Comparison of ENCODE assay signal across 31 mouse cellular contexts in genomic region chr2:125476231-125476630, GRCm38 (mm10). TPM values are rescaled to one million over a fixed set of nuclear protein-coding genes. Genes with fewer than 3 reads are reported as not detected.
A peak's percentile ranks its signal among the peaks of the same experiment; 100 is the strongest.
DNase-seq lines count a peak whose midpoint lies in the region; ATAC-seq lines count a peak whose summit lies in the region.
"Had no signal": no experiment of that assay in that cellular context is flagged by ENCODE, and none has a peak within 500 bp of the region (broad histone marks: within the 10 kb centered on the region; RNA-seq: fewer than 3 reads in every experiment).

No protein-coding gene starts in this region.

- no peak overlapping the region for H3K4me2 ChIP-seq in heart, embryonic 13.5 days
- H3K4me2 ChIP-seq in lung, embryonic 16.5 days (ENCODE audit: low read depth, low read length) = no peak overlapping the region
- no peak overlapping the region for H3K4me2 ChIP-seq in midbrain, embryonic 15.5 days
- H3K4me2 ChIP-seq: heart, embryonic 15.5 days; kidney, embryonic 15.5 days; limb, embryonic 13.5 days; liver, embryonic 11.5 days; midbrain, embryonic 13.5 days; neural tube, embryonic 15.5 days had no signal

- H3K9me3 ChIP-seq in heart, embryonic 13.5 days = no peaks in the 10 kb centered on the region
- no peaks in the 10 kb centered on the region for H3K9me3 ChIP-seq in lung, embryonic 16.5 days (ENCODE audit: control insufficient read depth, low read length)
- H3K9me3 ChIP-seq in midbrain, embryonic 15.5 days = no peaks in the 10 kb centered on the region
- H3K9me3 ChIP-seq: G1E; heart, embryonic 15.5 days; kidney, embryonic 15.5 days; limb, embryonic 13.5 days; midbrain, embryonic 13.5 days; neural tube, embryonic 15.5 days had no signal

- DNase-seq in cerebellum, postnatal 25 days = peak; percentile 19 to 27
- no peak for DNase-seq in cerebellum, adult 9-11 months
- no peak for DNase-seq in heart, postnatal 10 days
- no peak for DNase-seq in lung, postnatal 25 days (ENCODE audit: low spot score)
- DNase-seq: adrenal gland, postnatal 10 days; cerebellum, adult 8-10 months; kidney, adult 18-20 months; kidney, postnatal 4 days; retina, postnatal 1 day; right cerebral cortex, postnatal 25 days; thymus, adult 18-20 months; thymus, postnatal 25 days had no signal

- H3K36me3 ChIP-seq in heart, embryonic 13.5 days = peaks cover 29% of the 10 kb centered on the region
- H3K36me3 ChIP-seq in lung, embryonic 16.5 days (ENCODE audit: control insufficient read depth, insufficient read depth, low read length) = no peaks in the 10 kb centered on the region
- H3K36me3 ChIP-seq in midbrain, embryonic 15.5 days (replicated peaks) = no peaks in the 10 kb centered on the region
- H3K36me3 ChIP-seq: G1E; heart, embryonic 15.5 days; midbrain, embryonic 13.5 days; neural tube, embryonic 15.5 days had no signal

- H3K27ac ChIP-seq in heart, embryonic 13.5 days (replicated peaks) = peak overlapping the region; percentile 30; the same call in 1 of the 2 replicates
- H3K27ac ChIP-seq in lung, embryonic 16.5 days (ENCODE audit: low read length) = peak overlapping the region; percentile 34; the same call in 1 of the 2 replicates
- no peak overlapping the region for H3K27ac ChIP-seq in midbrain, embryonic 15.5 days
- H3K27ac ChIP-seq: heart, embryonic 15.5 days; kidney, embryonic 15.5 days; limb, embryonic 13.5 days; macrophage; midbrain, embryonic 13.5 days; neural tube, embryonic 15.5 days; stomach, postnatal 0 days had no signal

- H3K4me3 ChIP-seq in heart, embryonic 13.5 days = no peak overlapping the region
- no peak overlapping the region for H3K4me3 ChIP-seq in lung, embryonic 16.5 days (ENCODE audit: low read length)
- no peak overlapping the region for H3K4me3 ChIP-seq in midbrain, embryonic 15.5 days
- H3K4me3 ChIP-seq: erythroblast, embryonic 14.5 days; heart, embryonic 15.5 days; kidney, embryonic 15.5 days; limb, embryonic 13.5 days; midbrain, embryonic 13.5 days; neural tube, embryonic 15.5 days had no signal

- no peaks in the 10 kb centered on the region for H3K27me3 ChIP-seq in heart, embryonic 13.5 days (replicated peaks)
- H3K27me3 ChIP-seq in lung, embryonic 16.5 days (ENCODE audit: control insufficient read depth, insufficient read depth, low read depth, low read length) = no peaks in the 10 kb centered on the region
- H3K27me3 ChIP-seq in midbrain, embryonic 15.5 days (replicated peaks) = no peaks in the 10 kb centered on the region
- H3K27me3 ChIP-seq: heart, embryonic 15.5 days; kidney, embryonic 15.5 days; limb, embryonic 13.5 days; midbrain, embryonic 13.5 days; neural tube, embryonic 15.5 days had no signal

- H3K4me1 ChIP-seq in heart, embryonic 13.5 days = peaks cover 86% of the 10 kb centered on the region
- H3K4me1 ChIP-seq in lung, embryonic 16.5 days (replicated peaks; ENCODE audit: control insufficient read depth, insufficient read depth, low read length) = peaks cover 13% of the 10 kb centered on the region
- H3K4me1 ChIP-seq in midbrain, embryonic 15.5 days = no peaks in the 10 kb centered on the region
- H3K4me1 ChIP-seq: midbrain, embryonic 13.5 days had no signal

- intact Hi-C loops in heart, postnatal 10 days (cut with DNase I) = no loop called here

- no peak for ATAC-seq in heart, embryonic 13.5 days (ENCODE audit: extremely low read depth, insufficient number of reproducible peaks, low FRiP score, low TSS enrichment)
- ATAC-seq in lung, embryonic 16.5 days (ENCODE audit: low read depth) = no peak
- ATAC-seq in midbrain, embryonic 15.5 days (replicated peaks) = no peak
- ATAC-seq: forebrain, embryonic 16.5 days; hindbrain, embryonic 16.5 days; midbrain, embryonic 13.5 days had no signal

- H3K9ac ChIP-seq in heart, embryonic 13.5 days = no peak overlapping the region
- no peak overlapping the region for H3K9ac ChIP-seq in lung, embryonic 16.5 days (ENCODE audit: low read length)
- H3K9ac ChIP-seq in midbrain, embryonic 15.5 days = no peak overlapping the region
- H3K9ac ChIP-seq: heart, embryonic 15.5 days; kidney, embryonic 15.5 days; limb, embryonic 13.5 days; midbrain, embryonic 13.5 days; neural tube, embryonic 15.5 days had no signal

- whole genome bisulfite sequencing in heart, embryonic 13.5 days = 56% methylated on average over 3 of the region's 3 CpGs
- 59% methylated on average over 3 of the region's 3 CpGs for WGBS in lung, embryonic 16.5 days
- 84% methylated on average over 3 of the region's 3 CpGs for WGBS in midbrain, embryonic 15.5 days

RNA-seq across cellular contexts. Expression of gene Gm9913, which starts 28.7 kb away (rescaled TPM):
- 0.17 and 0.32 TPM in 2 replicates for polyA plus RNA-seq in heart, embryonic 13.5 days (2015; fragmentation: Nextera tagmentation; extraction: Ambion mirVana)
- under 1 TPM; 0.47 to 0.48 TPM for total RNA-seq in heart, postnatal 10 days (2021)
- 0.34 and 0.35 TPM in 2 replicates for polyA plus RNA-seq in lung, embryonic 16.5 days (2015; fragmentation: Nextera tagmentation; extraction: Ambion mirVana)
- 0.09 and 0.10 TPM in 2 replicates for polyA plus RNA-seq in midbrain, embryonic 15.5 days (2015; fragmentation: Nextera tagmentation; extraction: Ambion mirVana)
- total RNA-seq: G1E; gastrocnemius, adult 8-10 months; megakaryocyte-erythroid progenitor cell, adult 5-6 weeks; monocyte, adult 5-6 weeks had no signal
- polyA plus RNA-seq: erythroblast, embryonic 14.5 days; G1E; liver, embryonic 16.5 days; macrophage had no signal

RNA-seq across cellular contexts. Expression of gene Fbn1, which starts 31.6 kb away (rescaled TPM):
- polyA plus RNA-seq in heart, embryonic 13.5 days (2015; fragmentation: Nextera tagmentation; extraction: Ambion mirVana) = 16.8 and 19.3 TPM in 2 replicates
- total RNA-seq in heart, postnatal 10 days (2021) = 100 to 1,000 TPM; 243 to 249 TPM
- polyA plus RNA-seq in lung, embryonic 16.5 days (2015; fragmentation: Nextera tagmentation; extraction: Ambion mirVana) = 32.8 and 35.1 TPM in 2 replicates
- 2.5 and 2.7 TPM in 2 replicates for polyA plus RNA-seq in midbrain, embryonic 15.5 days (2015; fragmentation: Nextera tagmentation; extraction: Ambion mirVana)
- total RNA-seq: megakaryocyte-erythroid progenitor cell, adult 5-6 weeks; monocyte, adult 5-6 weeks had no signal
- polyA plus RNA-seq: erythroblast, embryonic 14.5 days; G1E had no signal

Comparison
In these comparisons a context has a peak if more than half of its experiments do, and no peak if none do; other contexts are left out.
1. DNase-seq: peak in cerebellum, postnatal 25 days (2 of 2); none in cerebellum, adult 9-11 months (single experiment), heart, postnatal 10 days (0 of 2) and lung, postnatal 25 days (single experiment).